Mouse (Mus musculus): Measurements from ENCODE around the gene Tfpt.

GRCm38 (mm10) chr7:3580029-3580428 is 49.7 kb downstream of the Tfpt start:
- TF ChIP-seq CTCF (IDR thresholded peaks at IDR 0.05; ENCODE audit: low read depth), result no peak
- no peak for TF ChIP-seq EP300 (IDR thresholded peaks at IDR 0.05; ENCODE audit: low read depth)
